Mouse (Mus musculus): ENCODE data around the gene Lpar3.
"Not testable (repeated sequence)": the region's sequence is repeated elsewhere in the genome, so short reads cannot be mapped to it uniquely, and the experiment has no call there.

DNA sequence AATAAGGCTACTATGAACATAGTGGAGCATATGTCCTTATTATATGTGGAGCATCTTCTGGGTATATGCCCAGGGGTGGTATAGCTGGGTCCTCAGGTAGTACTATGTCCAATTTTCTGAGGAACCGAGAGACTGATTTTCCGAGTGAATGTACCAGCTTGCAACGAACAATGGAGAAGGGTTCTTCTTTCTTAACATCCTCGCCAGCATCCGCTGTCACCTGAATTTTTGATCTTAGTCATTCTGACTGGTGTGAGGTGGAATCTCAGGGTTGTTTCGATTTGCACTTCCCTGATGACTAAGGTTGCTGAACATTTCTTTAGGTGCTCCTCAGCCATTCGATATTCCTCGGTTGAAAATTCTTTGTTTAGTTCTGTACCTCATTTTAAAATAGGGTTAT, 11.0 kb upstream of the Lpar3 start:
- TF ChIP-seq GATA1 (IDR thresholded peaks at IDR 0.05; ENCODE audit: borderline replicate concordance, low read length); FLI1 (IDR thresholded peaks at IDR 0.05; ENCODE audit: low read length): not testable (repeated sequence)
